Mouse (Mus musculus): ENCODE results near the gene Magoh. TPM values are rescaled to one million over a fixed set of nuclear protein-coding genes. Genes with fewer than 3 reads are reported as not detected.

The Magoh gene
- total and polyA plus RNA-seq, 3 experiments = 38.8 to 43.2 (median 40.2) TPM

DNA sequence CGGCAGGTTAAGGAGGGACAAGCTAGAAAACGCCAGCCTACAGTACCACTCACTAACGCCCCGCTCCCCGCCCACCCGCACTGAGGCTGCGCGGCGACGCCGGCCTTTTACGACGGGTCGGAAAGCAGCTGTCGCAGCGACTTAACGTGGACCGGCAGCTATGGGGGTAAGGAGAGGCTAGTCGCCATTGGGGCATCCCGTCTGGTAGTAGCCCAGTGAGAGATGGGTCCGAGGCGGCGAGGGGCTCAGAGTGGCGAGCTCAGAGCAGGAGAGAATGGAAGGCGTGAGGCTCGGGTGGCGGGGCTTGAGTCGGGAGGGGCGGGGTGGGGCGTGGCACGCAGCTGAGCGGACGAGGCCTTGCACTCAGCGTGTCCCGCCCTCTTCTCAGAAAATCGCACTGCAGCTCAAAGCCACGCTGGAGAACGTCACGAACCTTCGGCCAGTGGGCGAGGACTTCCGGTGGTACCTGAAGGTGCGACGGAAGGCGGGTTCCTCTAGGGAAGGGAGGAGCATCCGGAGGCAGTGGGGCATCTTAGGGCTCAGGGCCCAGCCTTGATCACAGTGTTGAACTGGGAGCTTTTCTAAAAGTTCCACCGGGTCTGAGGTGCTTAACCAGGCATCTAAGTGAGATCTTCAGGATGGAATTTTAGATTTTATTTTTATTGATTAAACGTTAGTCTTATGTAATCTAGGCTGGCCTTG, 10.3 kb downstream of the Magoh start, which contains the start of gene 0610037L13Rik:
Gene 0610037L13Rik (plus strand): TSS at position 83 of the 702 bp plus-strand sequence.
- WGBS = under 1% methylated on average over 48 of the region's 48 CpGs
- Histone ChIP-seq H3K4me1 (ENCODE audit: control insufficient read depth, insufficient read depth, low read length) (peaks cover 4% of the 10 kb centered on the region), H3K36me3 (ENCODE audit: control insufficient read depth, insufficient read depth, low read length) (no peaks in the 10 kb centered on the region; the same call in 1 of the 2 replicates), H3K9ac (ENCODE audit: low read depth, low read length) (peak within 1 kb of the TSS; percentile 81), H3K4me3 (peak within 1 kb of the TSS; percentile 74), H3K27me3 (ENCODE audit: control insufficient read depth, insufficient read depth, low read length) (no peaks in the 10 kb centered on the region), H3K27ac (peak within 1 kb of the TSS; percentile 82), H3K79me2 (replicated peaks; ENCODE audit: control insufficient read depth, insufficient read depth, low read length) (no peaks in the 10 kb centered on the region)
- intact Hi-C loops (cut with DNase I) = loop anchor here (1.0 to 10.0 kb wide), 4 partner anchors 11 to 635 kb away; partner anchors contain the start of genes Coa7, Cpt2, Hspb11 and Lrrc42
- peak; percentile 80 for TF ChIP-seq POLR2A (IDR thresholded peaks at IDR 0.05; ENCODE audit: insufficient read depth, low read depth, low read length)
- TF ChIP-seq CTCF (IDR thresholded peaks at IDR 0.05) = no peak
- TF ChIP-seq EP300 (IDR thresholded peaks at IDR 0.05; ENCODE audit: insufficient read depth, low read depth, low read length) = peak; percentile 46; the same call in 1 of the 2 replicates
- DNase-seq = peak; percentile 94 to 96

DNA sequence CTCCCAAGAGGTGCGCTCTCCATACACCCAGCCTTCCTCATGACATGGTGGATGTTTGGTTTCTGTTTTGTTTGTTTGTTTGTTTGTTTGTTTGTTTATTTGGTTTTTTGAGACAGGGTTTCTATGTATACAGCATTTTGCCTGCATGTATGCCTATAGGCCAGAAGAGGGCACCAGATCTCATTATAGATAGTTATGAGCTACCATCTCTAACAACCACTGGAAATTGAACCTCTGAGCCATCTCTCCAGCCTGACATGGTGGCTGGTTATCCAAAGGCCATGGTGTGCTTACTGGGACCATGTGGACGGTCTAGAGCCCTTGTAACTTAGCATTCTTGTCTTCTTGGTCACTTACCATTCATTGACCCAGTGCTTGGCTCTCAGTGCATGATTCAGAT, 13.1 kb downstream of the Magoh start:
- TF ChIP-seq CTCF (IDR thresholded peaks at IDR 0.05) (peak; percentile 79), EP300 (IDR thresholded peaks at IDR 0.05; ENCODE audit: insufficient read depth, low read depth, low read length) (no peak)
- WGBS = 75% methylated on average over 2 of the region's 2 CpGs
- Histone ChIP-seq H3K4me1 (ENCODE audit: control insufficient read depth, insufficient read depth, low read length) (peaks cover 4% of the 10 kb centered on the region), H3K79me2 (replicated peaks; ENCODE audit: control insufficient read depth, insufficient read depth, low read length) (no peaks in the 10 kb centered on the region), H3K36me3 (ENCODE audit: control insufficient read depth, insufficient read depth, low read length) (no peaks in the 10 kb centered on the region), H3K4me3 (no peak overlapping the region), H3K9ac (ENCODE audit: low read depth, low read length) (no peak overlapping the region), H3K27me3 (ENCODE audit: control insufficient read depth, insufficient read depth, low read length) (no peaks in the 10 kb centered on the region), H3K27ac (no peak overlapping the region)
- intact Hi-C loops (cut with DNase I) = loop anchor here (5.0 kb wide), 1 partner anchor 435 kb away; the partner anchor contains the start of gene Coa7
- DNase-seq = no peak

GRCm38 (mm10) chr4:107899211-107899927, 19.8 kb downstream of the Magoh start:
- Histone ChIP-seq H3K27me3 (ENCODE audit: control insufficient read depth, insufficient read depth, low read length) (no peaks in the 10 kb centered on the region), H3K27ac (no peak overlapping the region), H3K4me1 (ENCODE audit: control insufficient read depth, insufficient read depth, low read length) (no peaks in the 10 kb centered on the region), H3K36me3 (ENCODE audit: control insufficient read depth, insufficient read depth, low read length) (no peaks in the 10 kb centered on the region), H3K4me3 (no peak overlapping the region), H3K9ac (ENCODE audit: low read depth, low read length) (no peak overlapping the region), H3K79me2 (replicated peaks; ENCODE audit: control insufficient read depth, insufficient read depth, low read length) (no peaks in the 10 kb centered on the region)
- intact Hi-C loops (cut with DNase I) = no loop called here
- TF ChIP-seq CTCF (IDR thresholded peaks at IDR 0.05) (no peak), POLR2A (IDR thresholded peaks at IDR 0.05; ENCODE audit: insufficient read depth, low read depth, low read length) (no peak), EP300 (IDR thresholded peaks at IDR 0.05; ENCODE audit: insufficient read depth, low read depth, low read length) (no peak)
- 80% methylated on average over 5 of the region's 5 CpGs for WGBS
- DNase-seq = no peak

- Histone ChIP-seq H3K27me3 (ENCODE audit: control insufficient read depth, insufficient read depth, low read length) (no peaks in the 10 kb centered on the region), H3K79me2 (replicated peaks; ENCODE audit: control insufficient read depth, insufficient read depth, low read length) (no peaks in the 10 kb centered on the region), H3K36me3 (ENCODE audit: control insufficient read depth, insufficient read depth, low read length) (no peaks in the 10 kb centered on the region), H3K27ac (no peak overlapping the region), H3K4me3 (no peak overlapping the region), H3K9ac (ENCODE audit: low read depth, low read length) (no peak overlapping the region), H3K4me1 (ENCODE audit: control insufficient read depth, insufficient read depth, low read length) (no peaks in the 10 kb centered on the region)
- TF ChIP-seq EP300 (IDR thresholded peaks at IDR 0.05; ENCODE audit: insufficient read depth, low read depth, low read length) (no peak), POLR2A (IDR thresholded peaks at IDR 0.05; ENCODE audit: insufficient read depth, low read depth, low read length) (no peak), CTCF (IDR thresholded peaks at IDR 0.05) (no peak)
- 91% methylated on average over 3 of the region's 3 CpGs for WGBS
- no peak for DNase-seq
- intact Hi-C loops (cut with DNase I) = no loop called here
These were observed 20.7 kb downstream of the Magoh start for GRCm38 (mm10) chr4:107900206-107900605.

DNA sequence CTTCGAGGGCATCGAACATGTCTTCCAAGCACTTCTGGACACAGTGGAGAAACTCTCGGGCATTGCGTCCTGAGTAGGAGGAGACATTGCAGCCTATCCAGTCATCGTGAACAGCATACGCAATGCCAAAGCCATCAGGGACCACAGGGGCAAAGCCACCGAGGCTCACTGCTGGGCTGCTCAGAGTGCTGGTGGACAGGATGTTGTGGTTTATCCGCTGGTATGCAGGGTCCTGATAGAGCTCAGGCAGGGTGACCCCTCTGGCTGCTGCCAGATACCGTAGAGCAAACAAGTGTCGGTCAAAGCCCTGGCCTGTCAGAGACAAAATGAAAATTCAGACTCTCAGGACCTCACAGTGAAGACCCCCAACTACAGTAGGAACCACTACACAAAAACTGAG, 24.7 kb downstream of the Magoh start:
- no peak overlapping the region for H3K9ac ChIP-seq (ENCODE audit: low read depth, low read length)
- TF ChIP-seq POLR2A (IDR thresholded peaks at IDR 0.05; ENCODE audit: insufficient read depth, low read depth, low read length) (no peak), EP300 (IDR thresholded peaks at IDR 0.05; ENCODE audit: insufficient read depth, low read depth, low read length) (no peak), CTCF (IDR thresholded peaks at IDR 0.05) (no peak)
- DNase-seq = no peak
- no peak overlapping the region for H3K4me3 ChIP-seq
- no peaks in the 10 kb centered on the region for H3K4me1 ChIP-seq (ENCODE audit: control insufficient read depth, insufficient read depth, low read length)
- no peaks in the 10 kb centered on the region for H3K27me3 ChIP-seq (ENCODE audit: control insufficient read depth, insufficient read depth, low read length)
- H3K36me3 ChIP-seq (ENCODE audit: control insufficient read depth, insufficient read depth, low read length) = no peaks in the 10 kb centered on the region
- no peak overlapping the region for H3K27ac ChIP-seq
- H3K79me2 ChIP-seq (replicated peaks; ENCODE audit: control insufficient read depth, insufficient read depth, low read length) = no peaks in the 10 kb centered on the region
- intact Hi-C loops (cut with DNase I) = no loop called here
- WGBS = 76% methylated on average over 10 of the region's 10 CpGs

DNA sequence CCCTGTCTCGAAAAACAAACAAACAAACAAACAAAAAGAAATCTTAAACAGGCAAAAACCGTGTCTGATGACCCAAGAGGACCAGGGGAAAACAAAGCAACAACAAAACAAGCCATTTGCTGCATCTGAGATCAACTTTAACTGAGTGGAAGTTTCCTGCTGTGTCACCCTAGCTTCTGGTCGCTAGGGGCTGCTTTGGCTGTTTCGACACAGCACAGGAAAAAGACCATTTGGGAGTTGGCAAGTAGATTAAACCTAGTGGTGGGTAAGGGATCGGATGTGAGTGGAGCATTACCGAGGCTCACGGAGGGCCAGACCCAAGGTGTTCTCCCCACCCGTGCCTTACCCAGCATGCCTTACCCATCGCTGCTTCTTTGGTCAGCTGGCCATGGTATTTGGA, 27.0 kb downstream of the Magoh start:
- WGBS = 87% methylated on average over 9 of the region's 9 CpGs

More for the DNA sequence above, 27.0 kb downstream of the Magoh start:
- Histone ChIP-seq H3K79me2 (replicated peaks; ENCODE audit: control insufficient read depth, insufficient read depth, low read length) (no peaks in the 10 kb centered on the region), H3K4me3 (no peak overlapping the region), H3K9ac (ENCODE audit: low read depth, low read length) (no peak overlapping the region), H3K27ac (no peak overlapping the region), H3K36me3 (ENCODE audit: control insufficient read depth, insufficient read depth, low read length) (no peaks in the 10 kb centered on the region), H3K4me1 (ENCODE audit: control insufficient read depth, insufficient read depth, low read length) (no peaks in the 10 kb centered on the region), H3K27me3 (ENCODE audit: control insufficient read depth, insufficient read depth, low read length) (no peaks in the 10 kb centered on the region)
- intact Hi-C loops (cut with DNase I) = no loop called here
- no peak for TF ChIP-seq EP300 (IDR thresholded peaks at IDR 0.05; ENCODE audit: insufficient read depth, low read depth, low read length)
- no peak for TF ChIP-seq POLR2A (IDR thresholded peaks at IDR 0.05; ENCODE audit: insufficient read depth, low read depth, low read length)
- no peak for DNase-seq
